ENCODE assay signal across 8 mouse cellular contexts in genomic region chr8:70892022-70892895, GRCm38 (mm10). TPM values are rescaled to one million over a fixed set of nuclear protein-coding genes. Genes with fewer than 3 reads are reported as not detected.
A peak's percentile ranks its signal among the peaks of the same experiment; 100 is the strongest.
DNase-seq lines count a peak whose midpoint lies in the region; ATAC-seq lines count a peak whose summit lies in the region.

Gene Slc5a5, minus strand, starts transcription at chr8:70892757.

- WGBS in limb, embryonic 15.5 days, result 3% methylated on average over 80 of the region's 80 CpGs
- 4% methylated on average over 80 of the region's 80 CpGs for WGBS in stomach, embryonic 15.5 days

- peak; percentile 40 for DNase-seq in cerebellum, adult 9-11 months
- no peak for DNase-seq in cerebellum, adult 9-10 months
- DNase-seq in gastrocnemius, postnatal 25 days, result no peak
- no peak for DNase-seq in thymus, postnatal 25 days

- no peak within 1 kb of the TSS for H3K27ac ChIP-seq in limb, embryonic 15.5 days
- H3K27ac ChIP-seq in stomach, embryonic 15.5 days, result no peak within 1 kb of the TSS

- peak within 1 kb of the TSS; percentile 33 for H3K4me3 ChIP-seq in megakaryocyte, embryonic 14.5 days (replicated peaks)
- peak within 1 kb of the TSS; percentile 30 for H3K4me3 ChIP-seq in limb, embryonic 15.5 days
- peak within 1 kb of the TSS; percentile 32 for H3K4me3 ChIP-seq in stomach, embryonic 15.5 days (replicated peaks)

- no peak for ATAC-seq in megakaryocyte, adult 5-6 weeks (ENCODE audit: poor library complexity, severe bottlenecking)
- no peak for ATAC-seq in limb, embryonic 15.5 days (ENCODE audit: insufficient number of reproducible peaks, low FRiP score, low TSS enrichment, low read depth)
- ATAC-seq in stomach, embryonic 15.5 days (ENCODE audit: insufficient read depth, low FRiP score, low read depth), result no peak

- peaks cover 58% of the 10 kb centered on the region for H3K27me3 ChIP-seq in megakaryocyte, embryonic 14.5 days (replicated peaks)
- H3K27me3 ChIP-seq in limb, embryonic 15.5 days, result peaks cover 59% of the 10 kb centered on the region
- H3K27me3 ChIP-seq in stomach, embryonic 15.5 days (replicated peaks), result peaks cover 38% of the 10 kb centered on the region

- H3K9me3 ChIP-seq in megakaryocyte, embryonic 14.5 days, result peaks cover 18% of the 10 kb centered on the region
- no peaks in the 10 kb centered on the region for H3K9me3 ChIP-seq in limb, embryonic 15.5 days
- H3K9me3 ChIP-seq in stomach, embryonic 15.5 days, result no peaks in the 10 kb centered on the region

- H3K4me1 ChIP-seq in megakaryocyte, embryonic 14.5 days, result peaks cover 78% of the 10 kb centered on the region
- peaks cover 37% of the 10 kb centered on the region for H3K4me1 ChIP-seq in limb, embryonic 15.5 days
- peaks cover 32% of the 10 kb centered on the region for H3K4me1 ChIP-seq in stomach, embryonic 15.5 days

- H3K4me2 ChIP-seq in limb, embryonic 15.5 days, result peak within 1 kb of the TSS; percentile 48
- H3K4me2 ChIP-seq in stomach, embryonic 15.5 days, result peak within 1 kb of the TSS; percentile 54

- 0 out of 2 replicates have a peak within 1 kb of the TSS, but pooled peaks have one; percentile 1 for H3K9ac ChIP-seq in limb, embryonic 15.5 days
- no peak within 1 kb of the TSS for H3K9ac ChIP-seq in stomach, embryonic 15.5 days

- peaks cover 40% of the 10 kb centered on the region for H3K36me3 ChIP-seq in megakaryocyte, embryonic 14.5 days (replicated peaks; ENCODE audit: low read length)
- H3K36me3 ChIP-seq in limb, embryonic 15.5 days, result peaks cover 27% of the 10 kb centered on the region
- H3K36me3 ChIP-seq in stomach, embryonic 15.5 days, result peaks cover 17% of the 10 kb centered on the region

RNA-seq across cellular contexts. Expression of gene Slc5a5, which starts in this region (rescaled TPM):
- 0.13 and 1.5 TPM in 2 replicates for polyA plus RNA-seq in megakaryocyte, embryonic 14.5 days (2012; ENCODE audit: insufficient read depth, low replicate concordance)
- total RNA-seq in megakaryocyte, adult 5-6 weeks (2015), result 0.07 TPM in 1 of 2 replicates, not detected in the other
- total RNA-seq in megakaryocyte, adult 5-6 weeks (2017), result not detected in 2 replicates
- polyA plus RNA-seq in limb, embryonic 15.5 days (2015; fragmentation: Nextera tagmentation; extraction: Ambion mirVana), result 0.44 and 0.70 TPM in 2 replicates
- 4.1 and 6.0 TPM in 2 replicates for polyA plus RNA-seq in stomach, embryonic 15.5 days (2015; fragmentation: Nextera tagmentation; extraction: Ambion mirVana)
- total RNA-seq in gastrocnemius, postnatal 25 days (2021), result not detected
